Mouse (Mus musculus) Muller cell, postnatal 12 days (primary cell): ENCODE data around the gene Amz2.

Source experiments
- DNase-seq: peaks from one replicate; pipeline ENCODE4 v3.0.0-alpha.2; 2015; ENCODE audit errors: inconsistent ontology term

The Amz2 gene

GRCm38 (mm10) chr11:109494890-109495770, 69.4 kb downstream of the Amz2 start:
- DNase-seq = no peak

GRCm38 (mm10) chr11:109495771-109496474, 70.2 kb downstream of the Amz2 start:
- DNase-seq = no peak

GRCm38 (mm10) chr11:109496475-109496993, 70.8 kb downstream of the Amz2 start:
- no peak for DNase-seq

GRCm38 (mm10) chr11:109496996-109497714, 71.4 kb downstream of the Amz2 start:
- DNase-seq = no peak

- no peak for DNase-seq
These were observed 72.2 kb downstream of the Amz2 start for GRCm38 (mm10) chr11:109497990-109498389.

- DNase-seq = no peak
These were observed 74.5 kb downstream of the Amz2 start for GRCm38 (mm10) chr11:109500206-109500605.
